Mouse (Mus musculus): ENCODE results near the gene Otof. TPM values are rescaled to one million over a fixed set of nuclear protein-coding genes. Genes with fewer than 3 reads are reported as not detected.

Otof gene
- 0.14 and 0.17 TPM in 2 replicates for polyA plus RNA-seq (2014; fragmentation: Nextera tagmentation; extraction: Ambion mirVana)

DNA sequence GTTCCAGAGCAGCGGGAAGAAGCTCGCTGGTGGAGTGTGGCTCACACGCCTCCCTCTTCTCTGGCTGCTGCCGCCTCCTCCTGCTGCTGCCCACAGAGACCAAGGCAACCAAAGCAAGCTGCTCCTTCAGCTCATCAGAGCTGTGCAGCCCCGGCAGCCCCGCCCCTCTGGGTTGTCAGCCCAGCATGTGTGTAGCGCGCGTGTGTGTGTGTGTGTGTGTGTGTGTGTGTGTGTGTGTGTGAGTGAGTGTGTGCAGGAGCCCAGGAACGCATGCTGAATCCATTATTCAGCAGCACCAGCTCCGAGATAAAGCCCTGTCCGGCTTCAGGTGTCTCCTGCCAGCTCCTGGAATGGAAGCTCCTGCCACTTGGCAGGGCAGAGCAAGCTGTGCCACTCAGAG, at the start of gene Otof:
TSS of gene Otof (minus strand) at position 112 of the 400 bp plus-strand sequence.
- WGBS = 39% methylated on average over 12 of the region's 12 CpGs
- Histone ChIP-seq H3K9ac (replicated peaks; ENCODE audit: low read length) (no peak within 1 kb of the TSS), H3K4me1 (ENCODE audit: control insufficient read depth, insufficient read depth, low read length) (peaks cover 8% of the 10 kb centered on the region), H3K4me3 (ENCODE audit: low read depth, low read length) (no peak within 1 kb of the TSS), H3K27ac (replicated peaks; ENCODE audit: low read depth, low read length) (no peak within 1 kb of the TSS), H3K27me3 (ENCODE audit: control insufficient read depth, insufficient read depth, low read length) (peaks cover 8% of the 10 kb centered on the region), H3K4me2 (ENCODE audit: low read depth, low read length) (no peak within 1 kb of the TSS), H3K9me3 (replicated peaks; ENCODE audit: control insufficient read depth, low read length) (no peaks in the 10 kb centered on the region), H3K36me3 (replicated peaks; ENCODE audit: control insufficient read depth, insufficient read depth, low read depth, low read length) (no peaks in the 10 kb centered on the region)
- ATAC-seq (replicated peaks; ENCODE audit: insufficient number of reproducible peaks, low FRiP score, low TSS enrichment, low read depth) = no peak
- peak; percentile 40 for DNase-seq (ENCODE audit: low spot score)

GRCm38 (mm10) chr5:30497299-30497698, 35.6 kb upstream of the Otof start:
- ATAC-seq (replicated peaks; ENCODE audit: insufficient number of reproducible peaks, low FRiP score, low TSS enrichment, low read depth) (peak; percentile 45; the same call in 1 of the 2 replicates), DNase-seq (ENCODE audit: low spot score) (peak; percentile 89)
- WGBS = 42% methylated on average over 7 of the region's 7 CpGs
- no peaks in the 10 kb centered on the region for H3K9me3 ChIP-seq (replicated peaks; ENCODE audit: control insufficient read depth, low read length)
- H3K27me3 ChIP-seq (ENCODE audit: control insufficient read depth, insufficient read depth, low read length) = no peaks in the 10 kb centered on the region
- H3K36me3 ChIP-seq (replicated peaks; ENCODE audit: control insufficient read depth, insufficient read depth, low read depth, low read length) = no peaks in the 10 kb centered on the region
- peaks cover 3% of the 10 kb centered on the region; the same call in 1 of the 2 replicates for H3K4me1 ChIP-seq (ENCODE audit: control insufficient read depth, insufficient read depth, low read length)
- H3K27ac ChIP-seq (replicated peaks; ENCODE audit: low read depth, low read length) = no peak overlapping the region
- H3K9ac ChIP-seq (replicated peaks; ENCODE audit: low read length) = no peak overlapping the region
- no peak overlapping the region for H3K4me2 ChIP-seq (ENCODE audit: low read depth, low read length)
- no peak overlapping the region for H3K4me3 ChIP-seq (ENCODE audit: low read depth, low read length)

GRCm38 (mm10) chr5:30496821-30497220, 35.1 kb upstream of the Otof start:
- Histone ChIP-seq H3K27me3 (ENCODE audit: control insufficient read depth, insufficient read depth, low read length) (no peaks in the 10 kb centered on the region), H3K9ac (replicated peaks; ENCODE audit: low read length) (no peak overlapping the region), H3K9me3 (replicated peaks; ENCODE audit: control insufficient read depth, low read length) (no peaks in the 10 kb centered on the region), H3K36me3 (replicated peaks; ENCODE audit: control insufficient read depth, insufficient read depth, low read depth, low read length) (no peaks in the 10 kb centered on the region), H3K4me2 (ENCODE audit: low read depth, low read length) (no peak overlapping the region), H3K27ac (replicated peaks; ENCODE audit: low read depth, low read length) (0 out of 2 replicates have a peak overlapping the region, but pooled peaks have one; percentile 3), H3K4me3 (ENCODE audit: low read depth, low read length) (no peak overlapping the region), H3K4me1 (ENCODE audit: control insufficient read depth, insufficient read depth, low read length) (peaks cover 3% of the 10 kb centered on the region; the same call in 1 of the 2 replicates)
- WGBS = 59% methylated on average over 8 of the region's 8 CpGs
- ATAC-seq (replicated peaks; ENCODE audit: insufficient number of reproducible peaks, low FRiP score, low TSS enrichment, low read depth) (no peak), DNase-seq (ENCODE audit: low spot score) (no peak)

- no peak for ATAC-seq (replicated peaks; ENCODE audit: insufficient number of reproducible peaks, low FRiP score, low TSS enrichment, low read depth)
- Histone ChIP-seq H3K4me3 (ENCODE audit: low read depth, low read length) (no peak overlapping the region), H3K4me1 (ENCODE audit: control insufficient read depth, insufficient read depth, low read length) (peaks cover 3% of the 10 kb centered on the region; the same call in 1 of the 2 replicates), H3K9me3 (replicated peaks; ENCODE audit: control insufficient read depth, low read length) (no peaks in the 10 kb centered on the region), H3K27me3 (ENCODE audit: control insufficient read depth, insufficient read depth, low read length) (no peaks in the 10 kb centered on the region), H3K36me3 (replicated peaks; ENCODE audit: control insufficient read depth, insufficient read depth, low read depth, low read length) (no peaks in the 10 kb centered on the region), H3K27ac (replicated peaks; ENCODE audit: low read depth, low read length) (no peak overlapping the region), H3K9ac (replicated peaks; ENCODE audit: low read length) (no peak overlapping the region), H3K4me2 (ENCODE audit: low read depth, low read length) (no peak overlapping the region)
- peak; percentile 57 for DNase-seq (ENCODE audit: low spot score)
- 38% methylated on average over 2 of the region's 2 CpGs for WGBS
Observed at GRCm38 (mm10) chr5:30495288-30495687, 33.6 kb upstream of the Otof start.

- WGBS = 60% methylated on average over 7 of the region's 7 CpGs
- Histone ChIP-seq H3K4me3 (ENCODE audit: low read depth, low read length) (no peak overlapping the region), H3K27me3 (ENCODE audit: control insufficient read depth, insufficient read depth, low read length) (no peaks in the 10 kb centered on the region), H3K4me2 (ENCODE audit: low read depth, low read length) (no peak overlapping the region), H3K9me3 (replicated peaks; ENCODE audit: control insufficient read depth, low read length) (no peaks in the 10 kb centered on the region), H3K36me3 (replicated peaks; ENCODE audit: control insufficient read depth, insufficient read depth, low read depth, low read length) (no peaks in the 10 kb centered on the region), H3K9ac (replicated peaks; ENCODE audit: low read length) (no peak overlapping the region), H3K4me1 (ENCODE audit: control insufficient read depth, insufficient read depth, low read length) (peaks cover 3% of the 10 kb centered on the region; the same call in 1 of the 2 replicates), H3K27ac (replicated peaks; ENCODE audit: low read depth, low read length) (no peak overlapping the region)
- ATAC-seq (replicated peaks; ENCODE audit: insufficient number of reproducible peaks, low FRiP score, low TSS enrichment, low read depth) (no peak; the same call in 1 of the 2 replicates), DNase-seq (ENCODE audit: low spot score) (peak; percentile 57)
Observed at GRCm38 (mm10) chr5:30494606-30495005, 32.9 kb upstream of the Otof start.

DNA sequence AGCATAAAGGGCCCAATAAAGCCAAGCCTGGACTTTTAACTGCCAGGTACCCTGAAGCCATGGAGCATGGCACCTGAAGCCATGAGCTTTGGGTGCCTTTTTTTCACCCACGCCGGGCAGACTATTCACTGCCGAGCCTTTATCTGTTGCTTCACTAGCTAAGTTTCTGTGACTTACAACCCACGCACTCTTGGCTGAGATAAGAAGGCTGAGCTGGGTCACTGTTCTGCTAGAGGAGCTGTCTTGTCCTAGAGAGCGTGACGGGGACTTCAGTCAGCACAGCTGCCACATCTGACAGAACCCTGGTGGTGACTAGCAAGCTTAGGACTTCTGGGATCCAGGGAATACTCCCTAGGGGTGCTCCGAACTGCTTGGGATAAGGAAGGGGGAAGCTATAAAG, 32.0 kb upstream of the Otof start:
- WGBS = 82% methylated on average over 7 of the region's 7 CpGs
- no peak for ATAC-seq (replicated peaks; ENCODE audit: insufficient number of reproducible peaks, low FRiP score, low TSS enrichment, low read depth)
- no peaks in the 10 kb centered on the region for H3K9me3 ChIP-seq (replicated peaks; ENCODE audit: control insufficient read depth, low read length)
- no peak overlapping the region for H3K4me3 ChIP-seq (ENCODE audit: low read depth, low read length)
- no peak for DNase-seq (ENCODE audit: low spot score)
- H3K36me3 ChIP-seq (replicated peaks; ENCODE audit: control insufficient read depth, insufficient read depth, low read depth, low read length) = no peaks in the 10 kb centered on the region
- H3K27ac ChIP-seq (replicated peaks; ENCODE audit: low read depth, low read length) = no peak overlapping the region
- peaks cover 3% of the 10 kb centered on the region; the same call in 1 of the 2 replicates for H3K4me1 ChIP-seq (ENCODE audit: control insufficient read depth, insufficient read depth, low read length)
- no peak overlapping the region for H3K4me2 ChIP-seq (ENCODE audit: low read depth, low read length)
- H3K9ac ChIP-seq (replicated peaks; ENCODE audit: low read length) = no peak overlapping the region
- no peaks in the 10 kb centered on the region for H3K27me3 ChIP-seq (ENCODE audit: control insufficient read depth, insufficient read depth, low read length)

GRCm38 (mm10) chr5:30490845-30491244, 29.1 kb upstream of the Otof start:
- no peaks in the 10 kb centered on the region for H3K27me3 ChIP-seq (ENCODE audit: control insufficient read depth, insufficient read depth, low read length)
- ATAC-seq (replicated peaks; ENCODE audit: insufficient number of reproducible peaks, low FRiP score, low TSS enrichment, low read depth) (no peak), DNase-seq (ENCODE audit: low spot score) (no peak)
- H3K9ac ChIP-seq (replicated peaks; ENCODE audit: low read length) = no peak overlapping the region
- 93% methylated on average over 5 of the region's 5 CpGs for WGBS
- no peak overlapping the region for H3K4me2 ChIP-seq (ENCODE audit: low read depth, low read length)
- H3K4me1 ChIP-seq (ENCODE audit: control insufficient read depth, insufficient read depth, low read length) = no peaks in the 10 kb centered on the region
- no peak overlapping the region for H3K4me3 ChIP-seq (ENCODE audit: low read depth, low read length)
- no peaks in the 10 kb centered on the region for H3K9me3 ChIP-seq (replicated peaks; ENCODE audit: control insufficient read depth, low read length)
- H3K27ac ChIP-seq (replicated peaks; ENCODE audit: low read depth, low read length) = no peak overlapping the region
- no peaks in the 10 kb centered on the region for H3K36me3 ChIP-seq (replicated peaks; ENCODE audit: control insufficient read depth, insufficient read depth, low read depth, low read length)

DNA sequence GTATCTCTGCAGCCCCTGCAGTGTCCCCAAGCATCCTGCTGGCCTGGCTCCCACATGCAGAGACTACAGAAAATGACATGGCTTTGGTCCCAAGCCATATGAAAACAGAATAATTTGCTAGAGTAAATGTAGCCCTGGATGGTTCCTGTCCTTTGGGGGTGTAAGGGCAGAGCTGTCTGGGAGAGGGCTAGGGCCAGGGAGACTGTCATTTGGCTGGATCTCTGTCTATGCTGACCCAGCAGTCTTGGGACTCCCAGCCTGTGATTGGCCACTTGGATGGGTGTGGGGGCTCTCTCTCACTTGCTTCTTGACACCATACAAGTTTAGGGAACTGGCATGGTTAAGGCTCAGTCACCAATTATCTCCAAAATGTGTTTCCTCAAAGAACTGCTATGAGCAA, 28.5 kb upstream of the Otof start:
- Histone ChIP-seq H3K27me3 (ENCODE audit: control insufficient read depth, insufficient read depth, low read length) (no peaks in the 10 kb centered on the region), H3K27ac (replicated peaks; ENCODE audit: low read depth, low read length) (no peak overlapping the region), H3K9ac (replicated peaks; ENCODE audit: low read length) (no peak overlapping the region), H3K4me1 (ENCODE audit: control insufficient read depth, insufficient read depth, low read length) (no peaks in the 10 kb centered on the region), H3K9me3 (replicated peaks; ENCODE audit: control insufficient read depth, low read length) (no peaks in the 10 kb centered on the region), H3K4me2 (ENCODE audit: low read depth, low read length) (no peak overlapping the region), H3K36me3 (replicated peaks; ENCODE audit: control insufficient read depth, insufficient read depth, low read depth, low read length) (no peaks in the 10 kb centered on the region), H3K4me3 (ENCODE audit: low read depth, low read length) (no peak overlapping the region)
- DNase-seq (ENCODE audit: low spot score) (no peak), ATAC-seq (replicated peaks; ENCODE audit: insufficient number of reproducible peaks, low FRiP score, low TSS enrichment, low read depth) (no peak)
